ENCODE assay signal across 26 mouse cellular contexts in genomic region chr6:143156684-143157083, GRCm38 (mm10). TPM values are rescaled to one million over a fixed set of nuclear protein-coding genes. Genes with fewer than 3 reads are reported as not detected.
A peak's percentile ranks its signal among the peaks of the same experiment; 100 is the strongest.
DNase-seq lines count a peak whose midpoint lies in the region; ATAC-seq and TF ChIP-seq lines count a peak whose summit lies in the region.
"Had no signal": no experiment of that assay in that cellular context is flagged by ENCODE, and none has a peak within 500 bp of the region (broad histone marks: within the 10 kb centered on the region; RNA-seq: fewer than 3 reads in every experiment).

No protein-coding gene starts in this region.

- no peak overlapping the region for H3K4me2 ChIP-seq in liver, postnatal 0 days (ENCODE audit: low read depth, low read length)
- no peak overlapping the region for H3K4me2 ChIP-seq in liver, embryonic 12.5 days
- H3K4me2 ChIP-seq: heart, embryonic 13.5 days; hindbrain, embryonic 13.5 days; limb, embryonic 13.5 days; liver, embryonic 13.5 days; lung, embryonic 15.5 days; neural tube, embryonic 13.5 days had no signal

- no peak for DNase-seq in liver, postnatal 0 days
- DNase-seq in ES-CJ7 (ENCODE audit: low read depth, low spot score), result peak; percentile 95
- peak; percentile 47 for DNase-seq in thymus, postnatal 25 days
- no peak for DNase-seq in forebrain, embryonic 10.5 days (ENCODE audit: extremely low spot score, low spot score)
- DNase-seq in heart, postnatal 25 days (ENCODE audit: low spot score), result no peak
- no peak for DNase-seq in embryonic facial prominence, embryonic 10.5 days (ENCODE audit: low spot score)
- DNase-seq: adrenal gland, adult 8-10 months; cerebellum, adult 2 months; cerebellum, postnatal 25 days; gastrocnemius, postnatal 10 days; heart, adult 2 months; heart, postnatal 36 days; kidney, adult 11 months; liver, embryonic 13.5 days; lung, postnatal 36 days had no signal

- no peaks in the 10 kb centered on the region for H3K9me3 ChIP-seq in liver, postnatal 0 days (ENCODE audit: low read length)
- H3K9me3 ChIP-seq in liver, embryonic 12.5 days (replicated peaks), result no peaks in the 10 kb centered on the region
- no peaks in the 10 kb centered on the region for H3K9me3 ChIP-seq in forebrain, embryonic 10.5 days
- H3K9me3 ChIP-seq in embryonic facial prominence, embryonic 10.5 days, result no peaks in the 10 kb centered on the region
- H3K9me3 ChIP-seq: heart, embryonic 13.5 days; hindbrain, embryonic 13.5 days; limb, embryonic 13.5 days; liver, embryonic 13.5 days; lung, embryonic 15.5 days; midbrain, embryonic 10.5 days; neural tube, embryonic 13.5 days had no signal

- intact Hi-C loops in heart, postnatal 25 days (cut with DNase I), result no loop called here

- ATAC-seq in liver, postnatal 0 days, result no peak
- no peak for ATAC-seq in liver, embryonic 12.5 days
- ATAC-seq in megakaryocyte, adult 5-6 weeks (ENCODE audit: poor library complexity, severe bottlenecking), result peak; percentile 50
- ATAC-seq: forebrain, embryonic 16.5 days; midbrain, embryonic 16.5 days had no signal

- no peak overlapping the region for H3K4me3 ChIP-seq in liver, postnatal 0 days (ENCODE audit: low read depth, low read length)
- no peak overlapping the region for H3K4me3 ChIP-seq in liver, embryonic 12.5 days
- H3K4me3 ChIP-seq in forebrain, embryonic 10.5 days, result no peak overlapping the region
- H3K4me3 ChIP-seq in embryonic facial prominence, embryonic 10.5 days, result no peak overlapping the region
- H3K4me3 ChIP-seq: heart, adult 2 months; heart, embryonic 13.5 days; hindbrain, embryonic 13.5 days; limb, embryonic 13.5 days; liver, embryonic 13.5 days; lung, embryonic 15.5 days; midbrain, embryonic 10.5 days; myocyte; neural tube, embryonic 13.5 days had no signal

- no peak for TF ChIP-seq EP300 in liver, postnatal 0 days (IDR thresholded peaks at IDR 0.05; ENCODE audit: low read depth)

- 53% methylated on average over 7 of the region's 7 CpGs for WGBS in liver, postnatal 0 days (ENCODE audit: insufficient replicate concordance)
- 63% methylated on average over 7 of the region's 7 CpGs for WGBS in liver, embryonic 12.5 days (ENCODE audit: insufficient replicate concordance)
- WGBS in forebrain, embryonic 10.5 days, result 85% methylated on average over 7 of the region's 7 CpGs
- WGBS in embryonic facial prominence, embryonic 10.5 days, result 84% methylated on average over 7 of the region's 7 CpGs

- no peaks in the 10 kb centered on the region for H3K27me3 ChIP-seq in liver, postnatal 0 days (ENCODE audit: insufficient read depth, low read length)
- no peaks in the 10 kb centered on the region for H3K27me3 ChIP-seq in liver, embryonic 12.5 days (replicated peaks)
- H3K27me3 ChIP-seq in forebrain, embryonic 10.5 days (ENCODE audit: poor library complexity, severe bottlenecking), result peaks cover 36% of the 10 kb centered on the region
- peaks cover 9% of the 10 kb centered on the region; the same call in 1 of the 2 replicates for H3K27me3 ChIP-seq in embryonic facial prominence, embryonic 10.5 days (replicated peaks; ENCODE audit: low read depth, poor library complexity, severe bottlenecking)
- H3K27me3 ChIP-seq: heart, embryonic 13.5 days; hindbrain, embryonic 13.5 days; limb, embryonic 13.5 days; liver, embryonic 13.5 days; lung, embryonic 15.5 days; neural tube, embryonic 13.5 days had no signal

- peak overlapping the region; percentile 29; the same call in 1 of the 2 replicates for H3K27ac ChIP-seq in liver, postnatal 0 days (ENCODE audit: low read depth)
- no peak overlapping the region for H3K27ac ChIP-seq in liver, embryonic 12.5 days
- H3K27ac ChIP-seq in forebrain, embryonic 10.5 days, result no peak overlapping the region
- H3K27ac ChIP-seq in embryonic facial prominence, embryonic 10.5 days (replicated peaks), result no peak overlapping the region
- H3K27ac ChIP-seq: heart, adult 2 months; heart, embryonic 13.5 days; hindbrain, embryonic 13.5 days; limb, embryonic 13.5 days; liver, embryonic 13.5 days; lung, embryonic 15.5 days; midbrain, embryonic 10.5 days; neural tube, embryonic 13.5 days had no signal

- no peak overlapping the region for H3K9ac ChIP-seq in liver, postnatal 0 days (replicated peaks)
- H3K9ac ChIP-seq in liver, embryonic 12.5 days, result no peak overlapping the region
- H3K9ac ChIP-seq: heart, embryonic 13.5 days; hindbrain, embryonic 13.5 days; limb, embryonic 13.5 days; liver, embryonic 13.5 days; lung, embryonic 15.5 days; neural tube, embryonic 13.5 days had no signal

- H3K36me3 ChIP-seq in liver, postnatal 0 days (replicated peaks; ENCODE audit: insufficient read depth, low read length), result no peaks in the 10 kb centered on the region
- H3K36me3 ChIP-seq in liver, embryonic 12.5 days, result no peaks in the 10 kb centered on the region
- H3K36me3 ChIP-seq in forebrain, embryonic 10.5 days (replicated peaks), result no peaks in the 10 kb centered on the region
- H3K36me3 ChIP-seq in embryonic facial prominence, embryonic 10.5 days (replicated peaks), result no peaks in the 10 kb centered on the region
- H3K36me3 ChIP-seq: heart, embryonic 13.5 days; hindbrain, embryonic 13.5 days; limb, embryonic 13.5 days; liver, embryonic 13.5 days; lung, embryonic 15.5 days; midbrain, embryonic 10.5 days; neural tube, embryonic 13.5 days had no signal

- H3K4me1 ChIP-seq in liver, postnatal 0 days (ENCODE audit: insufficient read depth), result peaks cover 23% of the 10 kb centered on the region
- H3K4me1 ChIP-seq in liver, embryonic 12.5 days, result peaks cover 11% of the 10 kb centered on the region; the same call in 1 of the 2 replicates
- H3K4me1 ChIP-seq in forebrain, embryonic 10.5 days, result peaks cover 16% of the 10 kb centered on the region
- H3K4me1 ChIP-seq in embryonic facial prominence, embryonic 10.5 days, result peaks cover 31% of the 10 kb centered on the region

- no peak for TF ChIP-seq CTCF in liver, postnatal 0 days (IDR thresholded peaks at IDR 0.05; ENCODE audit: low read depth)

RNA-seq across cellular contexts. Expression of gene Etnk1, which starts 10.3 kb away (rescaled TPM):
- 6.5 and 6.9 TPM in 2 replicates for polyA plus RNA-seq in liver, postnatal 0 days (2015; fragmentation: Nextera tagmentation; extraction: Ambion mirVana)
- polyA plus RNA-seq in liver, embryonic 12.5 days (2016; fragmentation: Nextera tagmentation; extraction: Ambion mirVana), result 17.4 and 17.5 TPM in 2 replicates
- total RNA-seq in megakaryocyte, adult 5-6 weeks (2015), result 40.5 and 41.2 TPM in 2 replicates
- total RNA-seq in megakaryocyte, adult 5-6 weeks (2017), result 47.6 and 53.7 TPM in 2 replicates
- 20.6 and 21.0 TPM in 2 replicates for polyA plus RNA-seq in forebrain, embryonic 10.5 days (2016; fragmentation: Nextera tagmentation; extraction: Ambion mirVana)
- total RNA-seq in heart, postnatal 25 days (2021), result 10 to 100 TPM; 23.1 to 26.1 TPM
- polyA plus RNA-seq in embryonic facial prominence, embryonic 10.5 days (2016; fragmentation: Nextera tagmentation; extraction: Ambion mirVana), result 22.0 and 22.8 TPM in 2 replicates

RNA-seq across cellular contexts. Expression of gene C2cd5, which starts 56.7 kb away (rescaled TPM):
- 7.2 and 7.9 TPM in 2 replicates for polyA plus RNA-seq in liver, postnatal 0 days (2015; fragmentation: Nextera tagmentation; extraction: Ambion mirVana)
- 22.2 and 22.7 TPM in 2 replicates for polyA plus RNA-seq in liver, embryonic 12.5 days (2016; fragmentation: Nextera tagmentation; extraction: Ambion mirVana)
- total RNA-seq in megakaryocyte, adult 5-6 weeks (2015), result 51.0 and 52.8 TPM in 2 replicates
- total RNA-seq in megakaryocyte, adult 5-6 weeks (2017), result 48.4 and 60.4 TPM in 2 replicates
- polyA plus RNA-seq in forebrain, embryonic 10.5 days (2016; fragmentation: Nextera tagmentation; extraction: Ambion mirVana), result 32.1 and 33.0 TPM in 2 replicates
- total RNA-seq in heart, postnatal 25 days (2021), result 10 to 100 TPM; 15.4 to 16.7 TPM
- polyA plus RNA-seq in embryonic facial prominence, embryonic 10.5 days (2016; fragmentation: Nextera tagmentation; extraction: Ambion mirVana), result 31.3 and 34.9 TPM in 2 replicates

Comparison
In these comparisons a context has a peak if more than half of its experiments do, and no peak if none do; other contexts are left out.
1. DNase-seq: peak in ES-CJ7 (single experiment) and thymus, postnatal 25 days (single experiment); none in liver, postnatal 0 days (single experiment), forebrain, embryonic 10.5 days (single experiment), heart, postnatal 25 days (single experiment) and embryonic facial prominence, embryonic 10.5 days (single experiment).